ENCODE assay signal across 8 mouse cellular contexts in the genomic region with DNA sequence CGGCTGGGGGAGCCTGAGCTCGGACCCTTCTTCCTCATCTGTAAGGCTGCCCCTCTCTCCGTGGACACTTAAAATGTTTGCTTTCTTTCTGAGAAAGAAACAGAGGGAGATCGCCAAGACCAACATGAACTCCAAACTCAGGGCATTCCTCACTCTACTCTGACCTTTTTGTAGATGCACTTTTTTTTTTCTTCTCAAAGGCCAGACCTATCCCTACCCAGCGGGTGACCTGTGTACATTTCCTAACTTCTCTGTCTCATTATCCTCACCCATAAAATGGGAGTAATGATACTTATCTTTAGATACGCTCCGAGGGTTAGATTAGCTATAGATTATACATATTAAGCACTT.
DNase-seq lines count a peak whose midpoint lies in the region; ATAC-seq and TF ChIP-seq lines count a peak whose summit lies in the region.

No protein-coding gene starts in this region.

- no peaks in the 10 kb centered on the region for H3K36me3 ChIP-seq in kidney, embryonic 14.5 days (ENCODE audit: control insufficient read depth, insufficient read depth, low read length)
- no peaks in the 10 kb centered on the region for H3K36me3 ChIP-seq in intestine, embryonic 14.5 days (ENCODE audit: control insufficient read depth, insufficient read depth, low read length)
- H3K36me3 ChIP-seq in midbrain, embryonic 16.5 days (ENCODE audit: control insufficient read depth, insufficient read depth, low read length) = no peaks in the 10 kb centered on the region

- peak overlapping the region; percentile 69 for H3K9ac ChIP-seq in kidney, embryonic 14.5 days (ENCODE audit: low read depth, low read length)
- H3K9ac ChIP-seq in intestine, embryonic 14.5 days (ENCODE audit: low read length) = peak overlapping the region; percentile 53
- peak overlapping the region; percentile 85 for H3K9ac ChIP-seq in midbrain, embryonic 16.5 days (ENCODE audit: low read depth, low read length)

- 14% methylated on average over 7 of the region's 7 CpGs for WGBS in kidney, embryonic 14.5 days
- 18% methylated on average over 7 of the region's 7 CpGs for WGBS in intestine, embryonic 14.5 days
- 24% methylated on average over 7 of the region's 7 CpGs for WGBS in midbrain, embryonic 16.5 days

- ATAC-seq in kidney, embryonic 14.5 days (ENCODE audit: low FRiP score, low TSS enrichment) = peak; percentile 16; the same call in 1 of the 2 replicates
- ATAC-seq in intestine, embryonic 14.5 days (replicated peaks; ENCODE audit: low FRiP score, low TSS enrichment, low read depth) = peak; percentile 47
- ATAC-seq in midbrain, embryonic 16.5 days = no peak
- ATAC-seq in erythroid progenitor cell, adult 5-6 weeks (replicated peaks; ENCODE audit: low FRiP score, poor library complexity, severe bottlenecking) = no peak

- TF ChIP-seq POLR2A in cortical plate, adult 2 months (IDR thresholded peaks at IDR 0.05; ENCODE audit: extremely low read depth, insufficient read depth, low read length) = no peak

- H3K4me1 ChIP-seq in kidney, embryonic 14.5 days (ENCODE audit: control insufficient read depth, insufficient read depth, low read length) = peaks cover 13% of the 10 kb centered on the region
- peaks cover 2% of the 10 kb centered on the region; the same call in 1 of the 2 replicates for H3K4me1 ChIP-seq in cortical plate, adult 2 months (ENCODE audit: control insufficient read depth, insufficient read depth, low read length)
- H3K4me1 ChIP-seq in intestine, embryonic 14.5 days (replicated peaks; ENCODE audit: control insufficient read depth, insufficient read depth, low read length) = peaks cover 14% of the 10 kb centered on the region
- no peaks in the 10 kb centered on the region; the same call in 1 of the 2 replicates for H3K4me1 ChIP-seq in midbrain, embryonic 16.5 days (ENCODE audit: control insufficient read depth, insufficient read depth, low read length)

- H3K27ac ChIP-seq in kidney, embryonic 14.5 days (ENCODE audit: low read depth, low read length) = peak overlapping the region; percentile 92
- H3K27ac ChIP-seq in cortical plate, adult 2 months (ENCODE audit: insufficient read depth, low read length) = peak overlapping the region; percentile 80
- H3K27ac ChIP-seq in intestine, embryonic 14.5 days (ENCODE audit: low read depth) = peak overlapping the region; percentile 93
- H3K27ac ChIP-seq in midbrain, embryonic 16.5 days (ENCODE audit: low read length) = peak overlapping the region; percentile 79

- H3K4me3 ChIP-seq in kidney, embryonic 14.5 days (ENCODE audit: low read length) = peak overlapping the region; percentile 46
- H3K4me3 ChIP-seq in cortical plate, adult 2 months (ENCODE audit: insufficient read depth, low read length) = peak overlapping the region; percentile 35
- H3K4me3 ChIP-seq in intestine, embryonic 14.5 days (ENCODE audit: low read depth, low read length) = peak overlapping the region; percentile 45
- peak overlapping the region; percentile 70 for H3K4me3 ChIP-seq in midbrain, embryonic 16.5 days (ENCODE audit: low read depth, low read length)

- no peak for DNase-seq in kidney, adult 18-20 months
- no peak for DNase-seq in intestine, embryonic 14.5 days (ENCODE audit: low spot score)
- DNase-seq in left cerebral cortex, adult 9 months (ENCODE audit: low spot score in 2 of 2) = no peak
- no peak for DNase-seq in layer of hippocampus, adult 18-20 months (ENCODE audit: low spot score in 2 of 2)

- H3K27me3 ChIP-seq in kidney, embryonic 14.5 days (ENCODE audit: control insufficient read depth, insufficient read depth, low read length) = no peaks in the 10 kb centered on the region
- no peaks in the 10 kb centered on the region for H3K27me3 ChIP-seq in intestine, embryonic 14.5 days (replicated peaks; ENCODE audit: control insufficient read depth, insufficient read depth, low read length)
- H3K27me3 ChIP-seq in midbrain, embryonic 16.5 days (ENCODE audit: control insufficient read depth, insufficient read depth, low read depth, low read length) = no peaks in the 10 kb centered on the region

- peak overlapping the region; percentile 68 for H3K4me2 ChIP-seq in kidney, embryonic 14.5 days (replicated peaks; ENCODE audit: low read depth, low read length)
- H3K4me2 ChIP-seq in intestine, embryonic 14.5 days (ENCODE audit: low read length) = peak overlapping the region; percentile 59
- peak overlapping the region; percentile 86 for H3K4me2 ChIP-seq in midbrain, embryonic 16.5 days (ENCODE audit: low read length)

- no peak for TF ChIP-seq CTCF in cortical plate, adult 2 months (IDR thresholded peaks at IDR 0.05; ENCODE audit: extremely low read depth, insufficient read depth, low read length)

- H3K9me3 ChIP-seq in kidney, embryonic 14.5 days (ENCODE audit: control insufficient read depth, low read length) = no peaks in the 10 kb centered on the region
- no peaks in the 10 kb centered on the region for H3K9me3 ChIP-seq in intestine, embryonic 14.5 days (ENCODE audit: control insufficient read depth, low read length)
- no peaks in the 10 kb centered on the region for H3K9me3 ChIP-seq in midbrain, embryonic 16.5 days (replicated peaks; ENCODE audit: control insufficient read depth, low read length, poor library complexity, severe bottlenecking)

Comparison
In these comparisons a context has a peak if more than half of its experiments do, and no peak if none do; other contexts are left out.
1. ATAC-seq: peak in kidney, embryonic 14.5 days (single experiment) and intestine, embryonic 14.5 days (single experiment); none in midbrain, embryonic 16.5 days (single experiment) and erythroid progenitor cell, adult 5-6 weeks (single experiment).
2. Peak in every context shown above with its lines, with median percentiles within 50 percentile points of each other: H3K27ac ChIP-seq, H3K4me2 ChIP-seq, H3K4me3 ChIP-seq and H3K9ac ChIP-seq.